Mouse (Mus musculus) lung, adult 2 months (tissue): ENCODE data around the gene Slc51a. TPM values are rescaled to one million over a fixed set of nuclear protein-coding genes. Genes with fewer than 3 reads are reported as not detected.
"Not testable (repeated sequence)": the region's sequence is repeated elsewhere in the genome, so short reads cannot be mapped to it uniquely, and the experiment has no call there.

ENCODE experiments used
- DNase-seq: peaks from one replicate; pipeline ENCODE4 v3.0.0; 2022
- H3K4me1 ChIP-seq: fragments of 200-500 bp; 2 replicates; pipeline ENCODE4 v1.6.1; 2011; ENCODE audit warnings: low read length; ENCODE audit not compliant: control insufficient read depth, insufficient read depth
- H3K4me3 ChIP-seq: fragments of 200-500 bp; replicated peaks from 2 replicates; pipeline ENCODE3; 2011; ENCODE audit warnings: low read depth, mild to moderate bottlenecking, control low read depth, low read length; ENCODE audit errors: extremely low read depth
- CTCF ChIP-seq: fragments of 200-500 bp; IDR thresholded peaks from 2 replicates; pipeline ENCODE4 v1.5.1; 2011; ENCODE audit warnings: mild to moderate bottlenecking, low read length, control low read depth; ENCODE audit not compliant: insufficient read depth
- POLR2A ChIP-seq: fragments of 200-500 bp; IDR thresholded peaks from 2 replicates; pipeline ENCODE4 v1.6.1; 2011; ENCODE audit warnings: low read depth, mild to moderate bottlenecking, control low read depth, low read length, borderline replicate concordance; ENCODE audit errors: extremely low read depth
- WGBS: fragments of 180-500 bp; shearing (Covaris S2); methylation state at CpG from one replicate; pipeline ENCODE4 v1.1.7; 2018; 5-methylcytosine and 5-hydroxymethylcytosine counted together
- polyA plus RNA-seq: library from polyadenylated mRNA; depleted of rRNA; stranded (reverse); fragments of >200 nt; gene quantifications from 2 replicates; pipeline ENCODE4 v1.2.3, GENCODE M21; 2012

Slc51a gene
- polyA plus RNA-seq, 1 experiment, result 0.11 TPM

GRCm38 (mm10) chr16:32499430-32500037 is 11.9 kb upstream of the Slc51a start:
- no peak for TF ChIP-seq POLR2A
- peak; percentile 92 for TF ChIP-seq CTCF
- Histone ChIP-seq H3K4me3 (no peak overlapping the region), H3K4me1 (no peaks in the 10 kb centered on the region)
- WGBS, result 13% methylated on average over 22 of the region's 22 CpGs
- peak; percentile 82 for DNase-seq

GRCm38 (mm10) chr16:32498996-32499395 is 11.3 kb upstream of the Slc51a start:
- WGBS, result 74% methylated on average over 13 of the region's 13 CpGs
- Histone ChIP-seq H3K4me1 (no peaks in the 10 kb centered on the region), H3K4me3 (no peak overlapping the region)
- no peak for DNase-seq
- TF ChIP-seq CTCF, result no peak
- no peak for TF ChIP-seq POLR2A

- H3K4me1 ChIP-seq, result no peaks in the 10 kb centered on the region
- no peak within 1 kb of the TSS for H3K4me3 ChIP-seq
- TF ChIP-seq POLR2A, result no peak
- TF ChIP-seq CTCF, result no peak
- no peak for DNase-seq
- 61% methylated on average over 3 of the region's 3 CpGs for WGBS
Measured at GRCm38 (mm10) chr16:32495965-32496364, 8.3 kb upstream of the Slc51a start, which contains the start of gene Zdhhc19. Gene Zdhhc19, plus strand, starts transcription at chr16:32496265.

- H3K4me1 ChIP-seq, result not testable (repeated sequence)
Measured at GRCm38 (mm10) chr16:32494371-32494770, 6.7 kb upstream of the Slc51a start.

GRCm38 (mm10) chr16:32488939-32489338 is 1.3 kb upstream of the Slc51a start:
- TF ChIP-seq CTCF, result no peak
- no peak for TF ChIP-seq POLR2A
- H3K4me1 ChIP-seq, result no peaks in the 10 kb centered on the region
- WGBS, result 90% methylated on average over 3 of the region's 3 CpGs
- no peak for DNase-seq
- no peak overlapping the region for H3K4me3 ChIP-seq

More at GRCm38 (mm10) chr16:32494371-32494770, 6.7 kb upstream of the Slc51a start:
- 56% methylated on average over 6 of the region's 6 CpGs for WGBS
- not testable (repeated sequence) for H3K4me3 ChIP-seq, DNase-seq

- 84% methylated on average over 6 of the region's 6 CpGs for WGBS
- TF ChIP-seq CTCF, result no peak
- TF ChIP-seq POLR2A, result no peak
Measured at GRCm38 (mm10) chr16:32486046-32486445, 1.6 kb downstream of the Slc51a start.

GRCm38 (mm10) chr16:32485209-32485608 is 2.5 kb downstream of the Slc51a start:
- TF ChIP-seq CTCF (no peak), POLR2A (no peak)

More at GRCm38 (mm10) chr16:32486046-32486445, 1.6 kb downstream of the Slc51a start:
- Histone ChIP-seq H3K4me1 (no peaks in the 10 kb centered on the region), H3K4me3 (no peak overlapping the region)
- no peak for DNase-seq

GRCm38 (mm10) chr16:32484431-32484871 is 3.2 kb downstream of the Slc51a start:
- Histone ChIP-seq H3K4me3 (no peak overlapping the region), H3K4me1 (no peaks in the 10 kb centered on the region)
- DNase-seq, result no peak
- TF ChIP-seq POLR2A, result no peak
- no peak for TF ChIP-seq CTCF
- 40% methylated on average over 7 of the region's 7 CpGs for WGBS

More at GRCm38 (mm10) chr16:32485209-32485608, 2.5 kb downstream of the Slc51a start:
- no peak for DNase-seq
- Histone ChIP-seq H3K4me1 (no peaks in the 10 kb centered on the region), H3K4me3 (no peak overlapping the region)
- whole genome bisulfite sequencing, result 52% methylated on average over 2 of the region's 2 CpGs

GRCm38 (mm10) chr16:32479415-32479814 is 8.3 kb downstream of the Slc51a start:
- DNase-seq, result peak; percentile 19
- 43% methylated on average over 2 of the region's 2 CpGs for WGBS

GRCm38 (mm10) chr16:32477315-32477714 is 10.4 kb downstream of the Slc51a start:
- Histone ChIP-seq H3K4me3 (no peak overlapping the region), H3K4me1 (no peaks in the 10 kb centered on the region)
- TF ChIP-seq CTCF (no peak), POLR2A (no peak)
- WGBS, result 75% methylated on average over 6 of the region's 6 CpGs
- DNase-seq, result no peak

More at GRCm38 (mm10) chr16:32479415-32479814, 8.3 kb downstream of the Slc51a start:
- TF ChIP-seq POLR2A (no peak), CTCF (no peak)
- Histone ChIP-seq H3K4me1 (no peaks in the 10 kb centered on the region), H3K4me3 (no peak overlapping the region)
